In genomic region chr6:149131111-149131510, GRCm38 (mm10) we compare ENCODE assay signal across 35 mouse cellular contexts. TPM values are rescaled to one million over a fixed set of nuclear protein-coding genes. Genes with fewer than 3 reads are reported as not detected.
A peak's percentile ranks its signal among the peaks of the same experiment; 100 is the strongest.
DNase-seq lines count a peak whose midpoint lies in the region; ATAC-seq lines count a peak whose summit lies in the region.
"Had no signal": no experiment of that assay in that cellular context is flagged by ENCODE, and none has a peak within 500 bp of the region (broad histone marks: within the 10 kb centered on the region; RNA-seq: fewer than 3 reads in every experiment).

No protein-coding gene starts in this region.

- no peaks in the 10 kb centered on the region for H3K27me3 ChIP-seq in embryonic facial prominence, embryonic 14.5 days (replicated peaks; ENCODE audit: control insufficient read depth, insufficient read depth, low read length)
- H3K27me3 ChIP-seq in embryonic facial prominence, embryonic 10.5 days (replicated peaks; ENCODE audit: low read depth, poor library complexity, severe bottlenecking) = no peaks in the 10 kb centered on the region
- H3K27me3 ChIP-seq in midbrain, embryonic 11.5 days (ENCODE audit: control insufficient read depth, insufficient read depth, low read length) = no peaks in the 10 kb centered on the region
- H3K27me3 ChIP-seq in midbrain, embryonic 15.5 days (replicated peaks) = no peaks in the 10 kb centered on the region
- H3K27me3 ChIP-seq: embryonic facial prominence, embryonic 13.5 days; forebrain, embryonic 13.5 days; Patski had no signal

- no peak overlapping the region for H3K9ac ChIP-seq in embryonic facial prominence, embryonic 14.5 days (ENCODE audit: low read depth, low read length)
- H3K9ac ChIP-seq in midbrain, embryonic 11.5 days (ENCODE audit: low read length) = no peak overlapping the region
- H3K9ac ChIP-seq in midbrain, embryonic 15.5 days = no peak overlapping the region
- H3K9ac ChIP-seq: embryonic facial prominence, embryonic 13.5 days; forebrain, embryonic 13.5 days; hindbrain, embryonic 14.5 days; liver, embryonic 14.5 days had no signal

- no peaks in the 10 kb centered on the region for H3K36me3 ChIP-seq in embryonic facial prominence, embryonic 14.5 days (ENCODE audit: control insufficient read depth, insufficient read depth, low read length)
- H3K36me3 ChIP-seq in embryonic facial prominence, embryonic 10.5 days (replicated peaks) = no peaks in the 10 kb centered on the region
- no peaks in the 10 kb centered on the region for H3K36me3 ChIP-seq in midbrain, embryonic 11.5 days (ENCODE audit: control insufficient read depth, insufficient read depth, low read length)
- H3K36me3 ChIP-seq in midbrain, embryonic 15.5 days (replicated peaks) = no peaks in the 10 kb centered on the region
- H3K36me3 ChIP-seq: embryonic facial prominence, embryonic 13.5 days; G1E had no signal

- WGBS in embryonic facial prominence, embryonic 14.5 days = 20% methylated on average over 3 of the region's 3 CpGs
- WGBS in embryonic facial prominence, embryonic 10.5 days = 9% methylated on average over 3 of the region's 3 CpGs
- 9% methylated on average over 3 of the region's 3 CpGs for WGBS in midbrain, embryonic 11.5 days
- 12% methylated on average over 3 of the region's 3 CpGs for WGBS in midbrain, embryonic 15.5 days

- H3K27ac ChIP-seq in embryonic facial prominence, embryonic 14.5 days (replicated peaks; ENCODE audit: low read depth, low read length) = no peak overlapping the region
- H3K27ac ChIP-seq in embryonic facial prominence, embryonic 10.5 days (replicated peaks) = no peak overlapping the region
- no peak overlapping the region for H3K27ac ChIP-seq in midbrain, embryonic 11.5 days (ENCODE audit: low read depth, low read length)
- no peak overlapping the region for H3K27ac ChIP-seq in midbrain, embryonic 15.5 days
- H3K27ac ChIP-seq: embryonic facial prominence, embryonic 13.5 days; forebrain, embryonic 13.5 days; hindbrain, embryonic 14.5 days; liver, embryonic 14.5 days; macrophage had no signal

- no peaks in the 10 kb centered on the region for H3K9me3 ChIP-seq in embryonic facial prominence, embryonic 14.5 days (ENCODE audit: control insufficient read depth, low read length)
- no peaks in the 10 kb centered on the region for H3K9me3 ChIP-seq in embryonic facial prominence, embryonic 10.5 days
- no peaks in the 10 kb centered on the region for H3K9me3 ChIP-seq in midbrain, embryonic 11.5 days (ENCODE audit: control insufficient read depth, low read length)
- H3K9me3 ChIP-seq in midbrain, embryonic 15.5 days = no peaks in the 10 kb centered on the region
- H3K9me3 ChIP-seq: embryonic facial prominence, embryonic 13.5 days; forebrain, embryonic 13.5 days; G1E had no signal

- no peak overlapping the region for H3K4me3 ChIP-seq in embryonic facial prominence, embryonic 14.5 days (ENCODE audit: low read depth, low read length)
- H3K4me3 ChIP-seq in embryonic facial prominence, embryonic 10.5 days = no peak overlapping the region
- H3K4me3 ChIP-seq in midbrain, embryonic 11.5 days (ENCODE audit: low read depth, low read length) = no peak overlapping the region
- H3K4me3 ChIP-seq in midbrain, embryonic 15.5 days = no peak overlapping the region
- H3K4me3 ChIP-seq: embryonic facial prominence, embryonic 13.5 days; erythroblast, embryonic 14.5 days; forebrain, embryonic 13.5 days had no signal

- ATAC-seq in embryonic facial prominence, embryonic 14.5 days (ENCODE audit: low read depth) = peak; percentile 64; the same call in 1 of the 2 replicates
- no peak for ATAC-seq in midbrain, embryonic 11.5 days (ENCODE audit: low FRiP score)
- no peak for ATAC-seq in midbrain, embryonic 15.5 days (replicated peaks)
- ATAC-seq: forebrain, embryonic 13.5 days; inflammation-experienced regulatory T-cells, adult 6 months; Patski had no signal

- DNase-seq in embryonic facial prominence, embryonic 14.5 days (ENCODE audit: low spot score) = no peak
- DNase-seq in embryonic facial prominence, embryonic 10.5 days (ENCODE audit: low spot score) = no peak
- DNase-seq in midbrain, embryonic 11.5 days (ENCODE audit: low spot score, missing footprints) = peak; percentile 82
- DNase-seq in ES-CJ7 (ENCODE audit: low read depth, low spot score) (peak; percentile 100), ZHBTc4 (ENCODE audit: low read depth, low spot score) (peak; percentile 97)
- no peak for DNase-seq in cerebellum, postnatal 14 days
- DNase-seq: adrenal gland, postnatal 10 days; cerebellum, adult 9-10 months; gastrocnemius, postnatal 25 days; heart, adult 18-20 months; heart, postnatal 36 days; kidney, adult 11 months; kidney, postnatal 14 days; layer of hippocampus, adult 9-11 months; liver; lung, adult 2 months; lung, postnatal 10 days; midbrain, embryonic 14.5 days; right cerebral cortex, postnatal 4 days had no signal

- no peak overlapping the region for H3K4me2 ChIP-seq in embryonic facial prominence, embryonic 14.5 days (ENCODE audit: low read depth, low read length)
- no peak overlapping the region for H3K4me2 ChIP-seq in midbrain, embryonic 11.5 days
- H3K4me2 ChIP-seq in midbrain, embryonic 15.5 days = no peak overlapping the region
- H3K4me2 ChIP-seq: embryonic facial prominence, embryonic 13.5 days; forebrain, embryonic 13.5 days; heart, embryonic 11.5 days; hindbrain, embryonic 14.5 days had no signal

- H3K4me1 ChIP-seq in embryonic facial prominence, embryonic 14.5 days (ENCODE audit: control insufficient read depth, insufficient read depth, low read length) = no peaks in the 10 kb centered on the region
- H3K4me1 ChIP-seq in embryonic facial prominence, embryonic 10.5 days = peaks cover 22% of the 10 kb centered on the region
- H3K4me1 ChIP-seq in midbrain, embryonic 11.5 days (ENCODE audit: control insufficient read depth, insufficient read depth, low read length) = no peaks in the 10 kb centered on the region; the same call in 1 of the 2 replicates
- H3K4me1 ChIP-seq in midbrain, embryonic 15.5 days = no peaks in the 10 kb centered on the region
- H3K4me1 ChIP-seq: embryonic facial prominence, embryonic 13.5 days had no signal

RNA-seq across cellular contexts. Expression of gene Gm10203, which starts 1.1 kb away (rescaled TPM):
- polyA plus RNA-seq in embryonic facial prominence, embryonic 14.5 days (2014; fragmentation: Nextera tagmentation; extraction: Ambion mirVana) = not detected in 2 replicates
- polyA plus RNA-seq in embryonic facial prominence, embryonic 10.5 days (2016; fragmentation: Nextera tagmentation; extraction: Ambion mirVana) = not detected in 2 replicates
- polyA plus RNA-seq in midbrain, embryonic 11.5 days (2014; fragmentation: Nextera tagmentation; extraction: Ambion mirVana) = not detected in 2 replicates
- not detected in 2 replicates for polyA plus RNA-seq in midbrain, embryonic 15.5 days (2015; fragmentation: Nextera tagmentation; extraction: Ambion mirVana)
- polyA plus RNA-seq: embryonic facial prominence, embryonic 13.5 days; erythroblast, embryonic 14.5 days; forebrain, embryonic 13.5 days; frontal cortex, adult 2 months; G1E; heart, embryonic 11.5 days; heart, embryonic 16.5 days; hindbrain, embryonic 14.5 days; inflammation-experienced regulatory T-cells, adult 6 months; kidney, embryonic 14.5 days; limb, embryonic 11.5 days; liver, embryonic 14.5 days; lung, adult 2 months; macrophage; midbrain, embryonic 14.5 days; neural tube, embryonic 11.5 days; Patski had no signal

RNA-seq across cellular contexts. Expression of gene Etfbkmt, which starts 8.5 kb away (rescaled TPM):
- polyA plus RNA-seq in embryonic facial prominence, embryonic 14.5 days (2014; fragmentation: Nextera tagmentation; extraction: Ambion mirVana) = 11.1 and 12.3 TPM in 2 replicates
- polyA plus RNA-seq in embryonic facial prominence, embryonic 10.5 days (2016; fragmentation: Nextera tagmentation; extraction: Ambion mirVana) = 13.9 and 16.1 TPM in 2 replicates
- polyA plus RNA-seq in midbrain, embryonic 11.5 days (2014; fragmentation: Nextera tagmentation; extraction: Ambion mirVana) = 8.0 and 8.6 TPM in 2 replicates
- polyA plus RNA-seq in midbrain, embryonic 15.5 days (2015; fragmentation: Nextera tagmentation; extraction: Ambion mirVana) = 6.8 and 9.8 TPM in 2 replicates

RNA-seq across cellular contexts. Expression of gene Dennd5b, which starts 29.6 kb away (rescaled TPM):
- 4.8 and 5.7 TPM in 2 replicates for polyA plus RNA-seq in embryonic facial prominence, embryonic 14.5 days (2014; fragmentation: Nextera tagmentation; extraction: Ambion mirVana)
- 10.8 and 11.0 TPM in 2 replicates for polyA plus RNA-seq in embryonic facial prominence, embryonic 10.5 days (2016; fragmentation: Nextera tagmentation; extraction: Ambion mirVana)
- polyA plus RNA-seq in midbrain, embryonic 11.5 days (2014; fragmentation: Nextera tagmentation; extraction: Ambion mirVana) = 17.0 and 17.7 TPM in 2 replicates
- 13.8 and 16.3 TPM in 2 replicates for polyA plus RNA-seq in midbrain, embryonic 15.5 days (2015; fragmentation: Nextera tagmentation; extraction: Ambion mirVana)
- polyA plus RNA-seq: G1E had no signal

RNA-seq across cellular contexts. Expression of gene Amn1, which starts 57.4 kb away (rescaled TPM):
- polyA plus RNA-seq in embryonic facial prominence, embryonic 14.5 days (2014; fragmentation: Nextera tagmentation; extraction: Ambion mirVana) = 27.1 and 30.5 TPM in 2 replicates
- polyA plus RNA-seq in embryonic facial prominence, embryonic 10.5 days (2016; fragmentation: Nextera tagmentation; extraction: Ambion mirVana) = 40.2 and 45.1 TPM in 2 replicates
- polyA plus RNA-seq in midbrain, embryonic 11.5 days (2014; fragmentation: Nextera tagmentation; extraction: Ambion mirVana) = 61.8 and 66.5 TPM in 2 replicates
- 104 and 105 TPM in 2 replicates for polyA plus RNA-seq in midbrain, embryonic 15.5 days (2015; fragmentation: Nextera tagmentation; extraction: Ambion mirVana)

Comparison
In these comparisons a context has a peak if more than half of its experiments do, and no peak if none do; other contexts are left out.
1. DNase-seq: peak in midbrain, embryonic 11.5 days (single experiment), ES-CJ7 (single experiment) and ZHBTc4 (single experiment); none in embryonic facial prominence, embryonic 14.5 days (single experiment), embryonic facial prominence, embryonic 10.5 days (single experiment) and cerebellum, postnatal 14 days (0 of 2).